Mouse (Mus musculus): Measurements from ENCODE around the gene Hba-x.

- TF ChIP-seq CTCF (IDR thresholded peaks at IDR 0.05; ENCODE audit: low read depth, low read length) (no peak), POLR2A (IDR thresholded peaks at IDR 0.05; ENCODE audit: insufficient read depth, low read length) (no peak)
These were observed 48.6 kb upstream of the Hba-x start for GRCm38 (mm10) chr11:32227555-32227954.
